Mouse (Mus musculus): ENCODE results near the gene Pmm2.
A peak's percentile ranks its signal among the peaks of the same experiment; 100 is the strongest.

Pmm2 gene

DNA sequence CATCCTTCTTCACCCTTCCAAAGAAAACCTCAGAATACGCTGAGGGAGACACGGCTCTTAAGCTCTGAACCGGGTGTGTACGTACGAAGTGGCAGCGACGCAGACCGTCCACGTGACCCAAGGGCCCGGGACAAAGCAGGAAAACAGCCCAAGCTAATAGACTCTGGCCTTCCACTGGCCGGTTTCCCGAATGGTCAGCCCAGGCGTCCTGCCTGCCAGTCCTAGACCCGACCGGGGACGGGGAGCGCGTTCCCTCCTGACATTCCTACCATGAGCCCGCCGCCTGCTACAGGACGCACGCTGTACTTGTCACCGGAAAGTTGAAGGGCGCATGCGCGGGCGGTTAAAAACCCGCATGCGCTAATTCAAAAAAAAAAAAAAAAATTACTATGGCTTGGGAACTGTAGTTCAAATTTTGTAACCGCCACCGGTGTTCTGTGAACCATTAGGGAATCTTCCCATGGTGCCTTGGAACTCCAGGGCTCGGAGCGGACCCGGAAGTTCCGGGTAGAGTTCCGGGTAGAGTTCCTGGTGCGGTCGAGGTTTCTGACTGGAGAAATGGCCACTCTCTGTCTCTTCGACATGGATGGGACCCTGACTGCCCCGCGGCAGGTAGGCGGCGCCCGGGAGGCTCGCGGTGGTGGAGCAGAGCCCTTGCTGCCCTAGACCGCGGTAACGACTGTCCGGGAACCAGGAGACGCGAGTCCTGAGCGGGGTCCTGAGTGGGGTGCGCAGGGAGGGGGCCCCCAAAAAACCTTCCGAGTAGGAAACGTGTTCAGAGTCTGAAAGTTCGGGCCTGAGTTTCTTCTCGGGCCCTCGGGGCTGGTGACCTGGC is at the start of gene Pmm2, which contains the start of gene Tmem186:
Gene Pmm2, plus strand, starts transcription at position 458 of the 835 bp plus-strand sequence.
Gene Tmem186, minus strand, starts transcription at position 496 of the 835 bp plus-strand sequence.
- DNase-seq (ENCODE audit: extremely low read depth, insufficient read length, low spot score): peak; percentile 94

DNA sequence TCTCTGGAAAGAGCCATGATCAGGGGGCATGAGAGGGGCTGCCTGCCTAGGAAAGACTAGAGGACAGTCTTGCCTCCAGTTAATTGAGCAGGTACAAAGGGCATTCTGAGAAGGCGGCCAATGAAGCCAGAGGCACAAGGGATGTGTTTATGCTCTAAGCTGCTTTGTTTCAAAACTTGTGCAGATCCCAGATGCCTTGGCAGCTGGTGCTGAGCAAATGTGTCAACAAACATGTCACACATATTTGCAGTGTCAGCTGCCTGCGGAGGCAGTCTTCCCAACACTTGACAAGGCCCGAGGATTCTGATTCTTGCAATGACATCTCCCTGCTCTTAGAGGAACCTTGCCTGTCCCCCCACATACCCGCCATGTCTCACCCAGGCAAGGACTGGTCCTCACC is 42.1 kb upstream of the Pmm2 start:
- DNase-seq (ENCODE audit: extremely low read depth, insufficient read length, low spot score): no peak

- no peak for DNase-seq (ENCODE audit: extremely low read depth, insufficient read length, low spot score)
These were observed 41.1 kb upstream of the Pmm2 start for GRCm38 (mm10) chr16:8596336-8596735.

DNA sequence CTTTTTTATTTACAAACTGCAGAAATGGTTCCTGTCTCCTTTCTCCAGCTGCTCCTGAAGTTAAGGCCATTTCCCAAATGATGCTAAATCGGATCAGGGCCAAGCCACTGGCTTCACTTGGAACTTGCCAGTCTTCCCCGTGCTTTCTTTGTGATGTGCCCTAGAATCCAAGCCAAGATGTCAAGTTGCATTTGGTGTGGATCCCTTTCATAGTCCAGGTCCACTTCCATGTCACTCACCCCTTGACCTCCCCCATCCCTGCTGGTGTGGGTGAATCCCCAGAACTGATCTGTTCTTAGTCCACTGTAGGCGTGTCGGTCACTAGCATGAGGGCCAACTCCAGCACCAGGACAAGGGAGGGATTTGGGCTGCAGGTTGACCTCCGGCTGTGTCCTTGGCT is 40.0 kb upstream of the Pmm2 start:
- DNase-seq (ENCODE audit: extremely low read depth, insufficient read length, low spot score): no peak

- no peak for DNase-seq (ENCODE audit: extremely low read depth, insufficient read length, low spot score)
These were observed 33.7 kb upstream of the Pmm2 start for GRCm38 (mm10) chr16:8603789-8604188.

DNA sequence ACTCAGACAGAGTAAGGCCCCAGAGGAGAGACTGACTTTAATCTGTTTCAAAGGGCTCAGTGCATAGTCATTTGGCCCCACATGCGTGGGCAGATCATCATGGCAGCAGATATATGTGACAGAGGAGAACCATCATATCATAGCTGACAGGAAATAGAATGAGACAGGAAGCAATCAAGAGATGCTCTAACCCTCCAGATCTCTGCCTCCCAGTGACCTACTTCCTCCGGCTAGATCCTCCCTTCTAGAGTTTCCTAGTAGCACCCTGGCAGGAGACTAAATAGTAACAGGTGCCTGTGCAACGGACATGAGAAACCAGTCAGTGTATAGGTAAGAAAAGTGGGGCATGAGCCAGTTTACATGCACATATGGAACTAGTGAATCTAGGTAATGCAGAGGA is 27.1 kb upstream of the Pmm2 start:
- no peak for DNase-seq (ENCODE audit: extremely low read depth, insufficient read length, low spot score)

DNA sequence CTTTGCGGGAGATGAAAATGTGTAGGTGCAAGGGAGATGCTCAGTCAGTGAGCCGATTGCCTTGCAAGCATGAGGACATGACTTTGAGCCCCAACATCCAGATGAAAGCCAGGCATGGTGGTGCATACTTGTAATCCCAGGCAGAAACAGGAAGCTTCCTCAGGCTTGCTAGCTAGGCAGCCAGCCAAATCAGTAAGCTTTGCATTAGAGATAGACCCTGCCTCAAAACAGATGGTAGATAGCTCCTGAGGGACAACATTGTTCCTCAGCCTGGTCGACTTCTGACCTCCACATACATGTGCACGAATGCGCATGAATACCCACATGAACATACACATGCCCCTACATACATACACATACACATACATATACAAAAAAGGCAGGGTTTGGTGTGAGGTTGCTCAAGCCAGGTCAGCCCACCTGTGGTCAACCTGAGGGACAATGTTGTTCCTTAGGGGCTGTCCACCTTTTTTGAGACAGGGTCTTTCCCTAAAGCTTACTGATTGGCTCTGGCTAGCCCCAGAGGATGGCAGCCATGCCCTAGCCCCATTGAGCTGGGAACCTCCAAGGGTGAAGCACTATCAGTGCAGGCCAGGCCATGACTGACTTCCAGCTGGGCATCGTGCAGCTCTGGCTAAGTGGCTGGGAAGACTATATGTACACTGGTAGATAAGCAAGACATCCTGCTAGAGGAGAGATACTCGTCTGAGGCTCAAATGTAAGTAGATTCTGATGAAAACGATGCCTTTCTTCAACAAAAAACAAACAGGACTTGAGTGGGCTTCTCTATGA is 25.1 kb upstream of the Pmm2 start:
- DNase-seq (ENCODE audit: extremely low read depth, insufficient read length, low spot score): no peak

- DNase-seq (ENCODE audit: extremely low read depth, insufficient read length, low spot score): no peak
These were observed 24.4 kb upstream of the Pmm2 start for GRCm38 (mm10) chr16:8613039-8613438.

- DNase-seq (ENCODE audit: extremely low read depth, insufficient read length, low spot score): no peak
These were observed 24.0 kb upstream of the Pmm2 start for GRCm38 (mm10) chr16:8613447-8613846.

DNA sequence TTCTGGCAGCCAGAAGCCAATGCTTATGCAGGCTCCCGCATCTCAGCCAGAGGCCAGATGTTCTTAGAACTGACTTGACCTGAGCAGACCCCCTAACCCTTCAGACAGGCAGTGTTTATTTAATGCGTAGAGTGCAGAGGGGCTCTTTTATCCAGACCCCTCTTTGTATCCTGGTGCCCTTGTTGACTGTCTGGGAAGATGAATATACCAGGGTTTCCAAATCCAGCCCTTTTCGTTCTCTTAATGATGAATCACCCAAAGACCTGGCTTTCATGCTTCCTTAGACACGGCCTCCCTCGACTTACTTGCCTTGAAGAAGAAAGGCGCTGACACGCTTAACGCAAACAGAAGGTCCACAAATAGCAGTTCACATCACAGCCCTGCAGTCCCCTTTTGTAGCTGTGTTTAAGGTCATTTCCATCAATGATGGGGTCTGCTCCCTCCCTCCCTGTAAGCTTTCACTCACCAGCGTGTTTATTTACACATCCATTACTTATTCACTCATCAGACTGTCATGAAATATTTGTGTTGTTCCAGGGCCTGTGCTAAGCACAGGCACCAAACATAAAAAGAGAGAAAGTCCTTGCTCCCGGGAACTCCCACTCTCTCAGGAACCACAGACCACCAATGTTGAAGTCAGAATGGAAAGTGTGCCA is 17.7 kb upstream of the Pmm2 start:
- DNase-seq (ENCODE audit: extremely low read depth, insufficient read length, low spot score): no peak

DNA sequence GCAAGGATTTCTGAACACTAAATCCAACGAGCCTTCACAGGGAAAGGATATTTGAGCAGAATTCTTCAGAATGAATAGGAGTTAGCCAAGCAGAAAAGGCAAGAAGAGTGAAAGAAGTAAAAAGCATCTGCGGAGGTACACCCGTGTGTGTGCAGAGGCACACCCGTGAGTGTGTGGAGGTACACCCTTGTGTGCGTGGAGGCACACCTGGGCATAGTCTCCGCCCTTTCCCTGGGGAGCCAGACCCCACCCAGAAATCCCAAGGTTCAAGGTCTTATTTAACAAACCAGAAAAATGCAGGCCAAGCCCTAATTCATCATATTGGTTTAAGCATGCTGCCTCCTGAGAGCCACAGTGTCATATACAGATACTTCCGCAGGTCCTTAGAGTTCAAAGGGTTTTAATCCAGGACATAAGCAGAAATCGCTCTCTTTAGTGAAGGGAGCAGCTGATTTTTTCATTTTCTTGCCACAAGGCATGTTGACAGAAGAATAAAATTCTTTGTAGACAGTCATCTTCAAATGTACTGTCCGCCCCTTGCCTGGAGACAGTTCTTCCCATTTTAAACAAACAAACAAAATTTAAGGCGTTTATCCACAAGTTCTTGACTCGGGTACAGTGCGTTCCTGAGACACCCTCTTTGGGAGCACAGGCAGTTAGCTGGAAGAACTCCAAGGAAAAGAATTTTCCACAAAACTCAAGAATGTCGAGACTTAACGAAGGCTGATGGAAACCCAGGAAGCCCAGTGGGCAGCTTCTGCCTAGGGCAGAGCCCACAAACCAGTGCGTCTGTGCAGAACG is 17.0 kb upstream of the Pmm2 start:
- no peak for DNase-seq (ENCODE audit: extremely low read depth, insufficient read length, low spot score)

- no peak for DNase-seq (ENCODE audit: extremely low read depth, insufficient read length, low spot score)
These were observed 7.1 kb upstream of the Pmm2 start for GRCm38 (mm10) chr16:8630419-8630818.

DNA sequence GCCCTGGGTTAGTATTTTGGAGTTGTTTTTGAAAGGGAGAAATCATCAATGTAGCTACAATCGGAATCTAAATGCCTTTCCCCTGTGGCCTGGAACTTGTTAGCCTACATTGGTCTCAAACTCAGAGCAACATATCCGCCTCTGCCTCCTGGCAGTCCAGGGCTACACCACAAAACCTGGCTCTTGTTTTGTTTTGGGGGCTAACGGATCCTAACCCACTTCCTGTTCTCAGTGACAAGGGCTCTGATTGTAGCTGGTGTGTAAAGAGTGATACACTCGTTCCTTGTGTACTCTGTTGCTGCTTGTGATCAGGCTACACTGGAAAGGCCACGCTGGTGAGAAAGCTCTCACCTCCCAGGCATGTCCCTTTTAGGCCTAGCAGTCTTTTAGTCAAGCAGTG is 6.0 kb upstream of the Pmm2 start:
- DNase-seq (ENCODE audit: extremely low read depth, insufficient read length, low spot score): no peak

DNA sequence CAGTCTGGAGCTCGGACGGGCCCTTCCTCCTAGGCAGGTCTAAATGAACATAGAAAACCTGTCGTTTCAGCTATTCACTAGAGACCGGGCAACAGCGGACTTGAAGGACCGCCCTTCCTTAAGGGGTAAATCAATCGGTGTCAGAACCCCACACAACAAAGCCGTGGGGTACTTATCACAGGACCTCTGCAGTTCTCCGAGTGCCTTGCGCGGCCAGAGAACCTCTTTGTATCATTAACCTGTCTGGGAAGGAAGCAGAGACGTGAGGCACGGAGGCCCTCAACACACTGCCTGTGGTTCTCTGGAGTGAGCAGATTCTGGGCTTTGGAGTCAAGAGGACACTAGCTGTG is 632 bp upstream of the Pmm2 start:
- DNase-seq (ENCODE audit: extremely low read depth, insufficient read length, low spot score): no peak

- DNase-seq (ENCODE audit: extremely low read depth, insufficient read length, low spot score): no peak
These were observed 657 bp downstream of the Pmm2 start for GRCm38 (mm10) chr16:8638131-8638530.

- no peak for DNase-seq (ENCODE audit: extremely low read depth, insufficient read length, low spot score)
These were observed 2.2 kb downstream of the Pmm2 start for GRCm38 (mm10) chr16:8639466-8640191.

DNA sequence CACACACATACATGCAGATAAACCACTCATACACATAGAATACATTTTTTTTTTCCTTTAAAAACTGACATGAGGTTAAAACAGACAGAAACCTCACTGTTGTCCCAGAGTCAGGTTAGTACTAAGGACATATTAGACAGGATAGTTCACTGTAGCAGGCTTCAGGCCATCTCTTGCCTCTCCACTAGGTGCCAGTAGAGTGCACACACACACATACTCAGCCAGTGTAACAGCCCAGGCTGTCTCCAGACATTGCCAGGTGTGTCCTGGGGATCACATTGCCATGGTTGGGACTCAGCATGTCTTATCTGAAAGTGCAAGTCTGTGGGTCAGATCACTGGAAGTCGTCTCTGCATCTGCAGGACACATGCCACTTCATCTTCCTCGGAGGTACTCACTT is 6.4 kb downstream of the Pmm2 start:
- no peak for DNase-seq (ENCODE audit: extremely low read depth, insufficient read length, low spot score)

DNA sequence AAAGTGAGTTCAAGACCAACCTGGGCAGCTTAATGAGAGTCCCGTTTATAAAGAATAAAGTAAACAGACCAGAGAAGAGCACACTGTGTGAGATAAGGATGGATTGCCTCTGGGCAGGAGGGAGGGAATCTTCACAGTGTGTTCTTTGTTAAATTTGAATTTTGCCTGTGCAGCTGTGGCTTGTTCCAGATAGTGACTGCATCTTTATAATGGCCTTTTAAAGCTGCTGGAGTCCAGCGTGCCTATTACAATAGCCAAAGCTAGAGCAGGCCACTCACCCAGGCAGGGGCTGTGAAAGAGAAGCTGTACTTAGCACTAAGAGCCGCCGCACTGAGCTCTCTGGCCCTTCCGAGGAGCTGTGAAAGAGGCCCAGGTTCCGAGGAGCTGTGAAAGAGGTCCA is 8.1 kb downstream of the Pmm2 start:
- no peak for DNase-seq (ENCODE audit: extremely low read depth, insufficient read length, low spot score)

DNA sequence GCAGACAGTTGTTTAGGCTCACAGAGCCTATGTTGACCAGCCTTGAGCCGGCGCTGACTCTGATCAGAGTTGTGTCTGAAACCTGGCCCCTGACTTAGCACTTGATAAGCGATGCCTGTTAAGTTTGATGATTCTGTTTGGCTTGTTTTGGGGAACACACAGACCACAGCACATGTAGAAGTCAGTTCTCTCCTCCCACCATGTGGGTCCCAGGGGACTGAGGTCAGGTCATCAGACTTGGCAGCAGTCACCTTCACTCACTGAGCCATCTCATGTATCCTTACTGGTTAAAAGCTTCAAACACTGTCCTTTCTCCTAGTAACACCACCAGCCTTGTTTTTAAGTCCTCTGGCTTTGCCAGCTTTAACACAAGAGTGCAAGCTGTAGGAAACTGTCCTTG is 12.5 kb downstream of the Pmm2 start:
- DNase-seq (ENCODE audit: extremely low read depth, insufficient read length, low spot score): no peak

DNA sequence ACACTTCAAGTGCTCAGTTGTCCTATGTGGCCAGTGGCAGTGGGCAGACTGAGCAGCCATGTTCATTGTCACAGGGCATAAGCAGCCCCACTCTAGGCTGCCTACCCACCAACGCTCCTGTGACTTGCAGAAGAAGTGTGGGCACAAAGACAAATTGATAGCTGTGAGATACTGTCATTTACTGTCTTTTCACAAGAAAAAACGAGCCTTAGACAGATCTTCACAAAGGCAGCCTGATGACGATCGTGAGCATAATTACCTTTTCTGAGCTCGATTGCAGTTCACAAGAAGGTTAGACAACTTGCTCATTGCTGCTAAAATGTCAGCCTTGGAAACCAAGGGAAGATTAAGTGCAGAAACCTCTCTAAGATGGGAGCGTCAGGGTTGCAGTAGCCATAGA is 17.6 kb downstream of the Pmm2 start:
- no peak for DNase-seq (ENCODE audit: extremely low read depth, insufficient read length, low spot score)

Data from 3134 (cell line).